Mouse (Mus musculus): ENCODE data around the gene C2cd4a.

Gene C2cd4a

GRCm38 (mm10) chr9:67834535-67834934 is 2.4 kb upstream of the C2cd4a start:
- no peak for DNase-seq (ENCODE audit: low read depth, low spot score)

DNA sequence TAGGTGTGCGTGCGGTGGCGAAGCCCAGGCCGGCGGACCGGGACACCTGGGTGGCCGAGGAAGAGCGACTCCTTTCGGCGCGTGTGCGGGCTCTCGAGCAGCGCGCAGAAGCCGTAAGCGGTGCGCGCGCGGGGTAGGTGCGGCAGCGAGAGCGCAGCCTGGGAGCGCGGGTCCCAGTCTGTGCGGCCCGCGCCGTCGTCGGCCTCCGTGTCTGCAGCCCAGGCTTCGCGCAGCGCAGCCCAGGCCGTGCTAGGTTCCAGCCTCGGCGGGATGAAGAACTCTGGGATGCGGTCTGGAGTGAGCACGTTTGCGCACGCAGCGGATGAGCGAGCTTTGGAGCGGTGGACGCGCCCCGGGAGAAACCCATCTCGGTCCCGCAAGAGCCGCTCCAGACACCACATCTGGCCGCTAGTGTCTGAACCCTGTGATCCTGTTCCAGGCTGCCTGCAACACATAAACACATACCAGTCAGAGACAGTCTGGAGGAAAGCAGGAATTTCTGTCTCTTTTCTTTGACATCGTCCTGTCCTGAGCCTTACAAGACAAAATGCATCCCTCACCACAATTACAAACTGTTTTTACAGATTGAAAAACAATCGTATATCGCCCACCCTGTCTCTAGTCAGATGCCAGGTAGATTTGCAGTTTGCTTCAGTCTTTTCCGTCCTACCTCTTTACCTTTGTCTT is 628 bp downstream of the C2cd4a start:
- peak; percentile 34 for DNase-seq (ENCODE audit: low read depth, low spot score)

GRCm38 (mm10) chr9:67830411-67831358 is 1.4 kb downstream of the C2cd4a start:
- peak; percentile 50 for DNase-seq (ENCODE audit: low read depth, low spot score)

DNA sequence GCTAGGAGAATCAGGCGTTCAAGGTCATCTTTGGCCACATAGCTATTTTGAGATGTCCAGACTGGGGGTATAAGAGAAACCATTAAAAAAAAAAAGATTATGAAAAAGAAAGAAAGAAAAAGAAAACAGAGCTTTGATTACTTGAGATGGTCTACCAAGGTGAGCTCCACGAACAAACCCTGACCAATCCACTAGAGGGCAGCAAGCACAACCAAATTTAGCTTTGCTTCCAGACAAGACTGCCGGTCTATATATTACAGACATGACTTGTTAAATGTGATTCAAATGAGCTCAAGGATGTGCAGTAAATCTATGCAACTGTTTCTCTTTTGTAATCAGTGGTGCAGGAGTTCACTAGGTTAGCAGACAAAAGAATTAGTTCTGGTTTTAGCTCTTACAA is 3.9 kb downstream of the C2cd4a start:
- DNase-seq (ENCODE audit: low read depth, low spot score): peak; percentile 52

DNA sequence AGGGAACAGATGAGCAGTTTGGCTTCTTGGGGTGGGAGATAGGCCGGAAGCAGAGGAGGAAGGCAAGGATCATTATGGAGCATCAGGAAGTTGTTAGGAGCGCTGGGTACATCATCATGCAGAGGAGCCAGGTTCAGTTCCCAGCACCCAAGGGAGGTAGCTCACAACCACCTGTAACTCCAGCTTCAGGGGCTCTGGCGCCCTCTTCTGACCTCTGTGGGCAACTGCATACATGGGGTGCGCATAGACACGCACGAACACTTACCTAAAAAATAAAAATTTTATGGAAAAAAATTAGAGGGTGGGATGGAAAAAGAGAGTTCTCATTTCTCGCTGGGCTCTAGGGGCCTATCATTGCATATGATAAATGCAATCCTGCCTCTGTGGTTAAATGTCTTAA is 6.6 kb downstream of the C2cd4a start:
- DNase-seq (ENCODE audit: low read depth, low spot score): no peak

GRCm38 (mm10) chr9:67823131-67823530 is 9.0 kb downstream of the C2cd4a start:
- no peak for DNase-seq (ENCODE audit: low read depth, low spot score)

- no peak for DNase-seq (ENCODE audit: low read depth, low spot score)
Measured at GRCm38 (mm10) chr9:67818668-67818950, 13.5 kb downstream of the C2cd4a start.

DNA sequence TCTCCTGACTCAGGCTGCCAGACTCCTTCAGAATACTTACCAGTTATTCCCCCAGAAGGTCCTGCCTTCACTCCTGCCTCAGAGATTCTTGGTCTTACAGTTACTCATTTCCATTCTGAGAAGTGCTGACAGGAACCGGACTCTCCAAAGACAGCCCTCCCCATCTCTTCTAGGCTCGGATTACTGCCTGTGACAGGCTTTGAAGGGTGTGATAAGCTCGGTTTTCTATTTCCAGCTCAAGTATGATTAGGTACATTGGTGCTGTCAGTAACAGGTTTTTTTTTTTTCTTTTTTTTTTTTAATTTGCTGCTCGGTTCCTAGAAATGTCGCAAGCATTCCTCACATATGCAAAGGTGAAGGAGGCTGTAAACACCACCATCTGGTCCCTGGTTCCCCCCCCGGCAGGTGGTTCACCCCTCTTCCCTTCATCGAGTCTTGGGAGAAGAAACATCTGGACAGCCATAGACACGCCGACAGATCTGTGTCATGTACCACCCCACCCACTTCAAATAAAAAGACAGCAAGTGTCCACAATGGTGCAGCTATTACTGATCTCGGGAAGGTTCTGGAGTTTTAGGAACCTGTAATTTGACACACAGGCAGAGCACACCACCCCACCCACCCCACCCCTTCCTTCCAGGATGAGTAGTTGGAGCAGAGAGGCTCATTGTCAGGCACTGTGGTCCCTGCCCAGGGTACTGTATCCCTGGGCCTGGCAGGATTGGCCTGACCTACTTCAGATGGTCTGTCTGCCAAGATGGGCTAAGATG is 14.0 kb downstream of the C2cd4a start:
- DNase-seq (ENCODE audit: low read depth, low spot score): no peak

DNA sequence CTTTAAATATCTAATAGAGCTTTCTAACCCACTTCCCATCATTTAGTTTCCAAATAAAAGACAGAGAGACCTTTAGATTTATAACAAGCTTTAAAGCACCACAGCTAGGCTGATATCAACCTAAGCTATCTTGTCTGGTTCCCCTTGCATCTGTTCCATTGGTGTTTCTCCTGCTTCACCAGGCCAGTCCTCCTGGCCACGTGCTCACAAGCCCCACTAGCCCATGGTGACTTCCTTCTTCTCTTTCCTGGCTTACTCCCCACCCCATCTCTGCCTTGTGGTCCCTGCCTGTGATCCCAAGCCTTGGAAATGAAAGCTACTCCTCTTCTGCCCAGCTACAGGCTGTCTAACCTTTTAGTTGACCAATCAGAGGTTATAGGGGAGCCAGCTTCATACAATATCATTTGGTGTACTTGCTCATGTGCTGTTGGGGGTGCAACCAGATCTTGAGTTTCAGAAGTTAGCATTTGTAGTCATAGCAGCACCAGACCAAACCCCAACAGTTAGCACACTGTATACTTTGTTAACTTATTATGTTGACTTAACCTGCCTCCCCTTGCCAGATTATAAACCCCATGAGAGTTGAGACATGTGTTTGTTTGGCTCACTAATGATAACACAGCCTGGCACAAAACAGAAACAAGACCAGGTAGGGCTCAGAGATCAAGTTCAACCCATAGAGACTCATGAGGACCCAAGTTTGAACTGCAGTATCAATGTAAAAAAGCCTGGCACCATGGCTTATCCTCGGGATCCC is 15.8 kb downstream of the C2cd4a start:
- no peak for DNase-seq (ENCODE audit: low read depth, low spot score)

DNA sequence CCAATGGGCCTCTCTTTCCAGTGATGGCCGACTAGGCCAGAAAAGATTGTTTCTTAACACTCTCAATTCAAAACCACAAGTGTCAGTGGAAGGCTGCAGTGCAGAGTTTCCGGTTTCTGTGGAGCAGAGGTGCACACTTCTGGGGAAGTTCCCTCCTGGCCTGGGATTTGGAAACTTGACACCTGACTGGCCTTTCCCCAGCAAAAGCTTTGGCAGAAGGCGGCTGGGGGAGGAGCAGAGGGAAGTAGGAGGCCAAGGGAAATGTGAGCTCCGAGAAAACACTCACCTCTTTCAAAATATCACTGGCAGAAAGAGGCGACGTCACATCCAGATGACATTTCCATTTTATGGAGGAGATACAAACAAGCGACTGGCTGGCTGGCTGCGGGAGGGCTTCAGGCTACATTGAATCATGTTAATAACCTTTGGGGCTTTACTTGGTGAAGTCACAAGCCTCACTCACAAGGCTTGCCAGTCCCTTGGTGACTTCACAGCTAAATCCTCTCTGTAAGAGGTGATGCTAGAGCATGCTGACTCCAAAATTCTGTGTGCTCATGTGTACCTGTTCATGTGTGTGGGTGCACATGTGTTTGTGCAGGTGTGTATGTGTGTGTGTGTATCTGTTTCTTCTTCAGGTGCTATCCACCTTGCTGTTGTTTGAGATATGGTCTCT is 18.3 kb downstream of the C2cd4a start:
- DNase-seq (ENCODE audit: low read depth, low spot score): peak; percentile 84

GRCm38 (mm10) chr9:67813171-67813570 is 19.0 kb downstream of the C2cd4a start:
- peak; percentile 24 for DNase-seq (ENCODE audit: low read depth, low spot score)

GRCm38 (mm10) chr9:67811116-67811515 is 21.0 kb downstream of the C2cd4a start:
- DNase-seq (ENCODE audit: low read depth, low spot score): no peak

- DNase-seq (ENCODE audit: low read depth, low spot score): no peak
Measured at GRCm38 (mm10) chr9:67810527-67810926, 21.6 kb downstream of the C2cd4a start.

DNA sequence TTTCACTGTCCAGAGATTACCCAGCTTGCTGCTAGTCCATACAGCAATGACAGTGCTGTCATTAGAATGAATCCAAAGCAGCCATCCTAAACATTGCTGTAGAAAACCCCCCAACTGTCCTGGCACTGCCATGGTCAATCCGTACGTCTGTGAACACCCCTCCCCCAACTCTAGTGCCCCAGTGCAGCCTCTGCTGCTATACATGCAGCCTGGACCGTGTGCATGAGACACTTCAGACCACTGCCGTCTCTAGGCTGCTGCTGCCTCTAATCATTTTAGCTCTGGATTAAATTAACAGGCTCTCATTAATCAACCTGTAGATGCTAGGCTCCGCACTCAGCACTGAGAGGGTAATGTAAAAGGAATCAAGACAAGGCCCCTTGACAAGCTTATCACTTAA is 25.1 kb downstream of the C2cd4a start:
- no peak for DNase-seq (ENCODE audit: low read depth, low spot score)

- DNase-seq (ENCODE audit: low read depth, low spot score): peak; percentile 52
Measured at GRCm38 (mm10) chr9:67802241-67802640, 29.9 kb downstream of the C2cd4a start.

- DNase-seq (ENCODE audit: low read depth, low spot score): no peak
Measured at GRCm38 (mm10) chr9:67799078-67799819, 32.9 kb downstream of the C2cd4a start.

DNA sequence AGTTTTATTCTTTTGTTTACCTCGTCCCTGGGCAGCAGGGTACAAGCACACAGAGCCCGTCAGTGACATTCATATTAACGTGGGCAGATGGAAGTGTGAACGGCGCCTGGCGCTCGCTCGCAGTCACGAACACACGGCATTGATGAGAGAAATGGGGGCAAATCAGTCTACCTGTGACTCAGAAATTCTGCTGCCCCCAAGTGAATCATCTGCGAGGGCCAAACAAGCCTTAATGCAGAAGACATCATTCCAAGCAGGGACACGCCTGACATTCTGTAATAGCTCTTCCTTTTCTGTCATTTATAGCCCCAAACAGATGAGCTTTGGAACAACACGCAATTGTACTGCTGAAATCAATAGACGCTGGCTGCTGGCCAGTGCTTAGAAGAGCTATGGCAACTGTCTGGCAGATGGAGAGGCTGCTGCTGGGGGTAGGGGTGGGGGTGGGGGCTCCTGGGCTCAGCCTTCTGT is 36.9 kb downstream of the C2cd4a start:
- no peak for DNase-seq (ENCODE audit: low read depth, low spot score)

GRCm38 (mm10) chr9:67794668-67795067 is 37.5 kb downstream of the C2cd4a start:
- no peak for DNase-seq (ENCODE audit: low read depth, low spot score)

GRCm38 (mm10) chr9:67794216-67794615 is 37.9 kb downstream of the C2cd4a start:
- DNase-seq (ENCODE audit: low read depth, low spot score): no peak

DNA sequence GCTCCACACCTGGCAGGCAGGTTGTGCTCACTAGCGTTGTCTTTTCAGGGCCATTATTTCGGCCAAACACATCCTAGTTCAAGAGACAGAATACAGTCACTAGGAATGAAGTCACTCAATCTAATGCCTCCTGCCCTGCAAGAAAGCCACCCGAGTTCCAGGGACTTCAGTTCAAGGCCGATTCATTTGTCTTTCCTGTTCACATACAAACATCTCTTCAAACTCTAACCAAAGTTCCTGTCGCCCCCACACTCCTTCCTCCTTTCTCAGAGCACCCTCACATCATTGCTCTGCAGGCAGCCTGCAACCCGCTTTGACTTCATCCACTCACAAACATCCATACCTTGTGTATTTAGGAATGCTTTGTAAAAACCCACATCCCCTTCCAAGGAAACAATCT is 38.6 kb downstream of the C2cd4a start:
- DNase-seq (ENCODE audit: low read depth, low spot score): no peak

All from forelimb bud, embryonic 11.5 days (tissue).